Mouse (Mus musculus): ENCODE results near the gene Fam57b. TPM values are rescaled to one million over a fixed set of nuclear protein-coding genes. Genes with fewer than 3 reads are reported as not detected.

The Fam57b gene
- 0.10 and 0.13 TPM in 2 replicates for polyA plus RNA-seq (2015; fragmentation: Nextera tagmentation; extraction: Ambion mirVana)

- peaks cover 81% of the 10 kb centered on the region for H3K4me1 ChIP-seq (replicated peaks)
- WGBS (ENCODE audit: insufficient replicate concordance), result 8% methylated on average over 21 of the region's 21 CpGs
- H3K4me3 ChIP-seq (replicated peaks), result peak within 1 kb of the TSS; percentile 78
- peak within 1 kb of the TSS; percentile 79 for H3K9ac ChIP-seq
- peak; percentile 2; the same call in 1 of the 2 replicates for ATAC-seq (ENCODE audit: low read depth)
- peak within 1 kb of the TSS; percentile 92 for H3K27ac ChIP-seq
- H3K9me3 ChIP-seq (replicated peaks), result no peaks in the 10 kb centered on the region
- DNase-seq, result peak; percentile 47
- peaks cover 34% of the 10 kb centered on the region for H3K36me3 ChIP-seq
- H3K4me2 ChIP-seq, result peak within 1 kb of the TSS; percentile 95
- H3K27me3 ChIP-seq, result no peaks in the 10 kb centered on the region
Measured at GRCm38 (mm10) chr7:126797411-126798126, at the start of gene Fam57b. Gene Fam57b, plus strand, starts transcription at chr7:126797668.

DNA sequence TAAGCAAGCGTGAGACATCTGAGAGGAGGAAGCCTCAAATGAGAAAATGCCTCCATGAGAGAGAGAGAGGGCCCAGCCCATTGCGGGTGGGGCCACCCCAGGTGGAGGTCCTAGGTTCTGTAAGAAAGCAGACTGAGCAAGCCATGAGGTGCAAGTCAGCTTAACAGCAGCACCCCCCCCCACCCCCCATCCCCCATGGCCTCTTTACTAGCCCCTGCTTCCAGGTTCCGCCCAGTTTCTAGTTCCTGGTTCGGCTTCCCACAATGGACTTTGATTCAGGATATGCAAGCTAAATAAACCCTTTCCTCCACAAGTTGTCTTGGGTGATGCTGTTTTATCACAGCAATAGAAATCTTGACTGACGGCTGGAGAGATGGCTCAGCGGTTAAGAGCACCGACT lies 48.6 kb upstream of the Fam57b start:
- H3K4me2 ChIP-seq, result no peak overlapping the region
- DNase-seq, result no peak
- ATAC-seq (ENCODE audit: low read depth), result no peak
- H3K9me3 ChIP-seq (replicated peaks), result no peaks in the 10 kb centered on the region
- H3K27ac ChIP-seq, result peak overlapping the region; percentile 43
- H3K4me1 ChIP-seq (replicated peaks), result peaks cover 23% of the 10 kb centered on the region
- no peak overlapping the region for H3K4me3 ChIP-seq (replicated peaks)
- H3K9ac ChIP-seq, result no peak overlapping the region
- H3K27me3 ChIP-seq, result no peaks in the 10 kb centered on the region
- no peaks in the 10 kb centered on the region for H3K36me3 ChIP-seq
- 69% methylated on average over 7 of the region's 7 CpGs for WGBS (ENCODE audit: insufficient replicate concordance)

DNA sequence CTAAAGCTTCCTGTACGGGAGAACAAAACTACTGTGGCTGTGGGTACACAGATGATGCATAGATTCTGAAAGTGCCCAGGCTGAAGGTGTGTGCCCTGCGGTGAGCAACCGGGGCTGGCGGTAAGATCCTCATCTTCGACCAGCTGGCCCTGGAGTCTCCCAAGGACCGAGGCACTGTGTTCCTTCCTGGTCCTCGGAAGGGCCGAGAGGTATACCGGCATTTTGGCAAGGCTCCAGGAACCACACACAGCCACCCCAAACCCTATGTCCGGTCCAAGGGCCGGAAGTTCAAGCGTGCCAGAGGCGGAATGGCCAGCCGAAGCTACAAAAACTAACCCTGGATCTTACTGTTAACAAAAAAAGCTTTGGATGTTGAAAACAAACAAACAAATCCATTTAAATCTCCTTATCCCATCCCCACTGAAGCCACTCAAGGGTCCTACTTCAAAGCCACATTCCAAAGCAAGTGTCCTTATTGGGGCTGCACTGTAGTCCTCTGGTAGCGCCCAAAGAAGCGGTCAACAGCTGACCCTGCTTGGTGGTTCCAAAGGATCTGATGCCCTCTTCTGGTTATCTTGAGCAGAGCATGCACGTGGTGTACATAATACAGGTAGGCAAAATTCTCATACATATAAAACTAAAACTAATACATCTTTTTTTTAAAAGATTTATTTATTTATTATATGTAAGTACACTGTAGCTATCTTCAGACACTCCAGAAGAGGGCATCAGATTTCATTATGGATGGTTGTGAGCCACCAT lies 47.7 kb upstream of the Fam57b start:
- H3K4me2 ChIP-seq, result no peak overlapping the region
- H3K27ac ChIP-seq, result no peak overlapping the region
- no peaks in the 10 kb centered on the region for H3K9me3 ChIP-seq (replicated peaks)
- H3K4me1 ChIP-seq (replicated peaks), result peaks cover 21% of the 10 kb centered on the region
- no peak overlapping the region for H3K9ac ChIP-seq
- no peaks in the 10 kb centered on the region for H3K36me3 ChIP-seq
- no peak for ATAC-seq (ENCODE audit: low read depth)
- no peak for DNase-seq
- no peaks in the 10 kb centered on the region for H3K27me3 ChIP-seq
- WGBS (ENCODE audit: insufficient replicate concordance), result 86% methylated on average over 17 of the region's 17 CpGs
- H3K4me3 ChIP-seq (replicated peaks), result no peak overlapping the region

DNA sequence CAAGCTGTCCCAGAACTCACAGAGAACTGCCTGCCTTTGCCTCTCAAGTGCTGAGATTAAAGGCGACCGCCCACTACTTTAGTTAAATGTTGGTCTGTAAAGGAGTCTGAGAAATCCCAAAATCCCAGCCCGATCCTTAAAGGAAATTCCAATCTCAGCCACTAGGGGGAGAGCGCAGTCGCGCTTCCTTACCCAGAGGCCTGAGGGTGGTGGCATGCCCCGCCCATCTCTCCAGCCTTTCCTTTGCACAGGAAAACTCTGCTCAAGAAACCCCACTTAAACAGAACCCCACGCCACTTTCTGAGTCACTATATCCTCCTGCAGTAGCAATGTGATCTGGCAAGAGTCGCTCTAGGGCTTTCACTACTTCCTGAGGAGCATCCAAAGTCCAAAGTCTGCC lies 42.6 kb upstream of the Fam57b start:
- Histone ChIP-seq H3K9ac (peak overlapping the region; percentile 1; the same call in 1 of the 2 replicates), H3K4me1 (replicated peaks) (peaks cover 13% of the 10 kb centered on the region), H3K27me3 (no peaks in the 10 kb centered on the region), H3K36me3 (no peaks in the 10 kb centered on the region), H3K27ac (no peak overlapping the region), H3K9me3 (replicated peaks) (no peaks in the 10 kb centered on the region), H3K4me3 (replicated peaks) (no peak overlapping the region), H3K4me2 (peak overlapping the region; percentile 24)
- peak; percentile 69 for DNase-seq
- peak; percentile 47 for ATAC-seq (ENCODE audit: low read depth)
- 2% methylated on average over 9 of the region's 9 CpGs for WGBS (ENCODE audit: insufficient replicate concordance)

- no peak overlapping the region; the same call in 1 of the 2 replicates for H3K27ac ChIP-seq
- H3K36me3 ChIP-seq, result peaks cover 6% of the 10 kb centered on the region
- peaks cover 49% of the 10 kb centered on the region for H3K4me1 ChIP-seq (replicated peaks)
- 61% methylated on average over 7 of the region's 7 CpGs for WGBS (ENCODE audit: insufficient replicate concordance)
- no peaks in the 10 kb centered on the region for H3K9me3 ChIP-seq (replicated peaks)
- ATAC-seq (ENCODE audit: low read depth), result no peak
- DNase-seq, result no peak
- no peaks in the 10 kb centered on the region for H3K27me3 ChIP-seq
- H3K4me2 ChIP-seq, result no peak overlapping the region
- no peak overlapping the region for H3K4me3 ChIP-seq (replicated peaks)
- H3K9ac ChIP-seq, result peak overlapping the region; percentile 26
Measured at GRCm38 (mm10) chr7:126758539-126758938, 38.9 kb upstream of the Fam57b start.

DNA sequence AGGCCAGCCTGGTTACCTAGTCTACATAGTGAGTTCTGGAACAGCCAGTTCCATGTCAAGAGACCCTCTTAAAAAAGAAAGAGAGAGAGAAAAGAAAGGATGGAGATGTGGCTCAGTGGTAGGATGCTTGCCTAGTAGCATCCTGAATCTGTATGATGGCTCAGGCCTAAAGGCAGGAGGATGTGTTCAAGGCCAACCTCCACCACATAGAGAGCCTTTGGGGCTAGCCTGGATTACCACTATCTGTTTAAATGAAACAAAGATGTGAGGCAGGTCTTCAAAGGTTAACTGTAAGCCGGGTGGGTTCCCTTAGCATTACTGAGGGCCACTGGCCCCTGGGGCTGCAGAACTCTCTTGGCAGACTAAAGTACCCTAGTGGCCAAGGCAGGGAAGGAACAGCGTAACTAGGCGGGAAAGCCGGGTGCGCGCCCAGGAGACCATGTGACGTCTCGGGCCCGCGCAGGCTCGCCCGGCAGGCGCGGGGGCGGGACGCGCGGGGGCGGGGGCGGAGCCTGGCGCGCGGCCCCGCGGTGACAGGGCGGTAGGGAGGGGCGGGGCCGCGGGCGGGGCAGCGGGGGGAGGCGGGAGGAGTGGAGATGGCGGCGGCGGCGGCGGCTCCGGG lies 38.3 kb upstream of the Fam57b start, which contains the start of gene Mapk3:
TSS of gene Mapk3 (plus strand) at position 552 of the 622 bp plus-strand sequence.
- H3K4me2 ChIP-seq, result peak within 1 kb of the TSS; percentile 99
- peak within 1 kb of the TSS; percentile 90 for H3K9ac ChIP-seq
- peak; percentile 75 for ATAC-seq (ENCODE audit: low read depth)
- peak within 1 kb of the TSS; percentile 84 for H3K4me3 ChIP-seq (replicated peaks)
- DNase-seq, result peak; percentile 86
- WGBS (ENCODE audit: insufficient replicate concordance), result 1% methylated on average over 31 of the region's 38 CpGs
- H3K36me3 ChIP-seq, result peaks cover 12% of the 10 kb centered on the region
- H3K4me1 ChIP-seq (replicated peaks), result peaks cover 49% of the 10 kb centered on the region
- no peaks in the 10 kb centered on the region for H3K9me3 ChIP-seq (replicated peaks)
- peak within 1 kb of the TSS; percentile 86 for H3K27ac ChIP-seq
- no peaks in the 10 kb centered on the region for H3K27me3 ChIP-seq

DNA sequence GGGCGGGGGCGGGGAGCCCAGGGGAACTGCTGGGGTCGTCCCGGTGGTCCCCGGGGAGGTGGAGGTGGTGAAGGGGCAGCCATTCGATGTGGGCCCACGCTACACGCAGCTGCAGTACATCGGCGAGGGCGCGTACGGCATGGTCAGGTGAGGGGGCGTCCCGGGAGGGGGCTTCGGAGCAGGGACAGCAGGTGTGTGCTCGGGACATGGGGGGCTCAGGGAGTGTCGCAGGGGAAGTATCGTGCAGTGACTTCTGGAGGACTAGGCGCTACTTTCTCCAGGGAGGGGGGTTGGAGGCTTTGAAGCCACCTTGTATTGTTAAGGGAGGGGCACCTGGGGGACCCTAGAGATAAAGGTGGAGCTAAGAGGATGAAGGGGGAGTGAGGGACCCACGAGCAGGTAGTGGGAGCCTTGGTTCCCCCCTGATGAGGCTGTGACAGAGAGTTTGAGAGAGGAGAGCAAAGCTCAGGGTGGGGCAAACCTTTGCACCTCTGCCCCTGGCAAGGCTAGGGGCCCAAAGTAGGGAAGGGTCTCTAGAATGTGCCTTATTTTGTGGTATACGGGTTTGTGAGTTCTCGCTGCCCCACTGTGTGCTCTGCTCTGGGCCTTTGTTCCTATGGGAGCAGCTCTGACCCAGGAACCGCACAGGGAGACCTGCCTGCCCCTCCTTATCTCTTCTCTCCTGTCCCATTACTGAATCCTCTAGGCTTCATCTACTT lies 37.6 kb upstream of the Fam57b start:
- H3K9ac ChIP-seq, result peak overlapping the region; percentile 90
- H3K36me3 ChIP-seq, result peaks cover 19% of the 10 kb centered on the region
- peak; percentile 26 for ATAC-seq (ENCODE audit: low read depth)
- under 1% methylated on average over 23 of the region's 24 CpGs for WGBS (ENCODE audit: insufficient replicate concordance)
- H3K4me1 ChIP-seq (replicated peaks), result peaks cover 54% of the 10 kb centered on the region
- H3K4me3 ChIP-seq (replicated peaks), result peak overlapping the region; percentile 84
- DNase-seq, result no peak
- no peaks in the 10 kb centered on the region for H3K9me3 ChIP-seq (replicated peaks)
- peak overlapping the region; percentile 99 for H3K4me2 ChIP-seq
- H3K27ac ChIP-seq, result peak overlapping the region; percentile 86
- H3K27me3 ChIP-seq, result no peaks in the 10 kb centered on the region

- Histone ChIP-seq H3K9ac (peak overlapping the region; percentile 90), H3K4me1 (replicated peaks) (peaks cover 54% of the 10 kb centered on the region), H3K4me3 (replicated peaks) (peak overlapping the region; percentile 84), H3K27ac (peak overlapping the region; percentile 86), H3K4me2 (peak overlapping the region; percentile 99), H3K27me3 (no peaks in the 10 kb centered on the region), H3K9me3 (replicated peaks) (no peaks in the 10 kb centered on the region), H3K36me3 (peaks cover 25% of the 10 kb centered on the region)
- DNase-seq, result no peak
- 46% methylated on average over 3 of the region's 3 CpGs for WGBS (ENCODE audit: insufficient replicate concordance)
- no peak for ATAC-seq (ENCODE audit: low read depth)
Measured at GRCm38 (mm10) chr7:126760391-126760802, 37.1 kb upstream of the Fam57b start.

DNA sequence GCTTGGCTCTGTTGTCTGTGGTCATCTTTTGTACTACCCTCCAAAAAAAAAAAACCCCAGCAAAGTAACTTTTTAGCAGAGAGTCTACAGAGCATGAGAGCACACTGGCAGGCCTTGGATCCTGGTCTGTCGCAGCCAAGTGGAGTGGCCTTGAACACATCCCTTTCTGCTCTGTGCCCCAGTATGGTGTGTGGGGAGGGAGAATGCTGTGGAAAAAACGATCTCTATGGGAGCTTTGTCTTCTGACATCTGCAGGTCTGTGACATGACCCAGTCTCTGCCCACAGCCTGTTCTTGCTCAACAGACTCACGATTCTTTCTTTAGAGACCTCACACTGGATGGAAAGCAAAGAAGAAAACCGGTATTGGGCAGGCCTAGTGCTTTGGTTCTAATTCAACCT lies 36.5 kb upstream of the Fam57b start:
- Histone ChIP-seq H3K9me3 (replicated peaks) (no peaks in the 10 kb centered on the region), H3K4me1 (replicated peaks) (peaks cover 60% of the 10 kb centered on the region), H3K4me3 (replicated peaks) (no peak overlapping the region), H3K27me3 (no peaks in the 10 kb centered on the region), H3K4me2 (peak overlapping the region; percentile 99), H3K36me3 (peaks cover 30% of the 10 kb centered on the region), H3K27ac (peak overlapping the region; percentile 86; the same call in 1 of the 2 replicates), H3K9ac (0 out of 2 replicates have a peak overlapping the region, but pooled peaks have one; percentile 90)
- WGBS (ENCODE audit: insufficient replicate concordance), result 46% methylated on average over 4 of the region's 4 CpGs
- DNase-seq (no peak), ATAC-seq (ENCODE audit: low read depth) (no peak)

- no peak for DNase-seq
- Histone ChIP-seq H3K27ac (no peak overlapping the region), H3K4me1 (replicated peaks) (peaks cover 66% of the 10 kb centered on the region), H3K27me3 (no peaks in the 10 kb centered on the region), H3K4me2 (peak overlapping the region; percentile 99; the same call in 1 of the 2 replicates), H3K9me3 (replicated peaks) (no peaks in the 10 kb centered on the region), H3K36me3 (peaks cover 36% of the 10 kb centered on the region), H3K9ac (no peak overlapping the region), H3K4me3 (replicated peaks) (no peak overlapping the region)
- WGBS (ENCODE audit: insufficient replicate concordance), result 33% methylated on average over 6 of the region's 6 CpGs
- ATAC-seq (ENCODE audit: low read depth), result no peak
Measured at GRCm38 (mm10) chr7:126761529-126762067, 35.9 kb upstream of the Fam57b start.

All from liver, embryonic 13.5 days (tissue).